Mouse (Mus musculus) cerebellum, adult 11-12 months (tissue): ENCODE data around the gene Unc13d.
"Not testable (repeated sequence)": the region's sequence is repeated elsewhere in the genome, so short reads cannot be mapped to it uniquely, and the experiment has no call there.

Experiments
- DNase-seq: peaks from one replicate; pipeline ENCODE4 v3.0.0; 2022

Unc13d gene

DNA sequence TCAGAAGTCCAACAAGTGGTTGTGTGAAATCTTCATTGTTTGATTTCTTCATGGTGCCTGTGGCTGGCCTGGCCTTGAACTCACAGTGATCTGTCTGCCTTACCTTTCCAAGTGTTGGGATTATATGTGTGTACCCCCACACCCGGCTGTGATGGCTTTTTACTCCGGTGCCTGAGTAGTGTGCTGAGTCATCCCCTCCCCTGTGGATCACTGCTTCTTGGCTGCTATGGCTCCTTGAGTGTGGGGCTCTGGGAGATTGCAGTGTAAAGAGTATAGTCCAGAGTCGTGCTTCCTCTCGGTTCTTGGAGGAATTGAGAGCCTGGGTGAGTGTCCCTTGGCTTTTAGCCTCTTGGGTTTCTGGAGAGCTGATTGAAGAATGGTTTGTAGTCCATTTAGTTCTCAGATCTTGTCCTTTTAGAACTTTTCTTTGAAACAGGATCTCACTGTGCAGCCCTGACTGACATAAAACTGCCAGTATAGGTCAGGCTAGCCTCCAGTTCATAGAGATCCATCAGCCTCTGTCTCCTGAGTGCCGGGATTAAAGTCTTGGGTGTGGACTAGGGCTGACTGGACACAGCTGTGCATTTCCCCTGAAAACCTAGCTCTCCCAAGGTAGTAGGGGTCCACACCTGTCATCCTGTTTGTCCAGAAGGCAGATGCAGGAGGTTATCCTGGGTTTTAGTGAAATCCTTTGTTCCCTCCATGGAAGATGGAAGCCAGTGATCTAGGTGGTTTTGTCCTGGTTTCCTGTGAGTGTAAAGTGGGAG, 35.2 kb downstream of the Unc13d start:
- no peak for DNase-seq

DNA sequence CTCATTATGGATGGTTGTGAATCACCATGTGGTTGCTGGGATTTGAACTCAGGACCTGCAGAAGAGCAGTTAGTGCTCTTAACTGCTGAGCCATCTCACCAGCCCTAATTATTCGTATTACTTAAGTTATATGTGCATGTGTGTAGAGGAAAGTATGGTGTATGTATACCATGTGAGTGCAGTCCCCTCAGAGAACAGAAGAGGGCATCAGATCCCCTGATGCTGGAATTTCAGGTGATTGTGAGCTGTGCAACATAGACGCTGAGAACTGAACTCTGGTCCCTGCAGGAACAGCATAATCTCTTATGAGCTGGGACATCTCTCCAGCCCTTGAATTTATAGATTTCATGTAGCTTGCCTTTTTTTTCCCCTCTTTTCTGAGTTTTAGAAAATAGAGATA, 35.9 kb downstream of the Unc13d start:
- no peak for DNase-seq

DNA sequence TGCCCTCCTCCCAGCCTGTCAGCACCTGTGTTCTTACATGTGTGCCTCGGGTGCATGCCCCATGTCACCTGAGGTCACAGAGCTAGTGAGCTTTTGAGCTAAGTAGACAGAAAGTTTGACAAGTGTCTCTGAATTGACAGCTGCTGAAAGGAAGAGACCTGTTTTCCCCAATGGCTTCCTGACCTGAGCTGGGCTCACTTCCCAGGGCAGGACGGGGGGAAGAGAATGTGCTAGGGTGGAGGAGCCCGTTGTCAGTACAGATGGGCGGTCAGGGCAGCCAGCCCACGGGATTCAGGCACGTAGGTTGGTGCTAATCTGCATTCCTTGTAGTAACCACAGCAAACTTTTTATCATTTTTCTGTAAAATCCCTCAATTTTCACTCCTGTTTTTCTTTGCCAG, 37.2 kb downstream of the Unc13d start:
- peak; percentile 34 for DNase-seq

DNA sequence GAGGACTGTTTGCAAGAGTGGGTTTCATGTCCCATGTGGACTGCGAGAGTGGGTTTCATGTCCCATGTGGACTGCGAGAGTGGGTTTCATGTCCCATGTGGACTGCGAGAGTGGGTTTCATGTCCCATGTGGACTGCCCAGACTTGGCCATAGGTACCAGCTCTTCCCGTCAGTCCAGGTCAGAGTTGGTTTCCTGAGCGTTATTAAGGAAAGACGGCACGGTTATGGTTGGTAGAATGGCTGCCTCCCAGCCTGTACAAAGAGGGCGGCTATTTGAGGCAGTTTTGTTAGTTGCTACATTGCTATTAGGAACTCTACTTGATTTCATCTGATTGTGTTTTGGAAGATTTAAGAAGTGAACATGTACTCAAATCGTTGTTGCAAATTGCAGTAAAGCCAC, 39.9 kb downstream of the Unc13d start:
- no peak for DNase-seq

DNA sequence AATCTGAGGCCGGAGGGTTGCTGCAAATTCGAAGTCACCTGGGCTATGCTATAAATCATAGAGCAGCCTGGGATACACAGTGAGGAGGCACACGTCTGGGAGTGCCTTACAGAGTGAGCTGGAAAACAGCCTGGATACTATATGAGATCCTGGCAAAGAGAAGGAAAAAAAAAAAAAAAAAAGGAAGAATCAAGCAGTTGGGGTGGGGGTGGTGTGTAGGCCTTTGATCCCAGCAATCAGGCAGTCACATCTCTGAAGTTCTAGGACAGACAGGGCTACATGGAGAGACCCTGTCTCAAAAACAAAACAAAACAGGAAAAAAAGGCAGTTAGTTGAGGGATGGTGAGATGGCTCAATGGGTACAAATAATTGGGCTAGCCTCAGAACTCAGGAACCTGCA, 41.1 kb downstream of the Unc13d start:
- no peak for DNase-seq

DNA sequence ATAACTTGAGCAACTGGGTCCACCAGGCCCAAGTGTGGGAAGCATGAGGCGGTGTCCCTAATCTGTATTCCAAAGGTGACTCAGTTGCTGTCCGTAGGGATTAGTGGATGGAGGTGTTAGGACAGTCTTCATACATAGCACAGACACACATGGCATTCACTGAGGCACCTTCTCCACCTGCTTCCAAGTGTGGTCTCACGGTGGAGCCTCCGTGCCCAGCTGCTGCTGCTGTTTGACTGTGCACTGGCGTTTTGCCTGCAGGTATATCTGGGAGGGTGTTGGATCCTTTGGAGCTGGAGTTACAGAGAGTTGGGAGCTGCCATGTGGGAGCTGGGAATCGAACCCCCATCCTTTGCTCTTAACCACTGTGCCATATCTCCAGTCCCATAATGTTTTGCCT, 43.2 kb downstream of the Unc13d start:
- DNase-seq = peak; percentile 35

DNA sequence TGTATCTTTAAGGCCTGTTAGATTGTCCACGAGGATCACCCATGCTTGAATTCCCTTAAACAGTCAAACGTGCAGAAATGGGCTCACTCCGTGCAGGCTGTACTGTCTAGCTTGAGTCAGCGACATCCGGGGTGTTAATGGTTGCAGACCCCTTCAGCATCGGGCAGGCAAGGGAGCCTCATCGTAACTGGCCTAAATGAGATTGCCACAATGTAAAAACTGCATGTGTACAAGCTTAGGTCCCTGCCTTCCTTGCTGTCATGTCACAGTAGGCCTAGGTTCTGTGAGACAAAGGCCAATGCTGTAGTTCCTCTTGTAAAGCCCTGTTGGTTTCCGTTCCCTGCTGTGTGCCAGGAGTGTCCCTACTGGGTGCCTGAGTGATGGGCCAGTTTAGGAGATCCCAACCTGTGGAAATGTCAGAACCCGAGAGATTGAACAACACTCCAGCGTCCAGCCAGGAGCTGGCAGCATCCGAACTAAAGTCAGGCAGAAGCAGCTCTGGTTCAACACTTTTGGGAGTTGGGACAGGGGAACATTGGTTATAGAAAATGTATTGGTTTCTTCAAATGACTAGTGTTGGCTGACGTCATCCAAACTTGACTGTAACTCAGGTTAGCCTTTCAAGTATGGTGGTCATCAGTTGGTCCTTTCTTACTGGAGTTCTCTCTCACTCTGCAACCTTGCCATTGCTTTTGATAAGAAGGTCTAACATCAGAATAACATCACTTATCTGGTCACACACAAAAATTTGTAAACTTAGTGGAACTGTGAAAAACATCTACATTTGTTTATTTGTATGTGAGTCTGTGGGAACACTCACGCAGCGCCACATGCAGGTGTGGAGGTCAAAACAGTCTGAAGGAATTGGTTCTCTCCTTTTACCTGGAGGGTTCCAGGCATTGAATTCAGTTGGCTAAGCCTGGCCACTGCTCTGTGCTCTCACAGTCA, 46.6 kb downstream of the Unc13d start:
- DNase-seq = peak; percentile 78

DNA sequence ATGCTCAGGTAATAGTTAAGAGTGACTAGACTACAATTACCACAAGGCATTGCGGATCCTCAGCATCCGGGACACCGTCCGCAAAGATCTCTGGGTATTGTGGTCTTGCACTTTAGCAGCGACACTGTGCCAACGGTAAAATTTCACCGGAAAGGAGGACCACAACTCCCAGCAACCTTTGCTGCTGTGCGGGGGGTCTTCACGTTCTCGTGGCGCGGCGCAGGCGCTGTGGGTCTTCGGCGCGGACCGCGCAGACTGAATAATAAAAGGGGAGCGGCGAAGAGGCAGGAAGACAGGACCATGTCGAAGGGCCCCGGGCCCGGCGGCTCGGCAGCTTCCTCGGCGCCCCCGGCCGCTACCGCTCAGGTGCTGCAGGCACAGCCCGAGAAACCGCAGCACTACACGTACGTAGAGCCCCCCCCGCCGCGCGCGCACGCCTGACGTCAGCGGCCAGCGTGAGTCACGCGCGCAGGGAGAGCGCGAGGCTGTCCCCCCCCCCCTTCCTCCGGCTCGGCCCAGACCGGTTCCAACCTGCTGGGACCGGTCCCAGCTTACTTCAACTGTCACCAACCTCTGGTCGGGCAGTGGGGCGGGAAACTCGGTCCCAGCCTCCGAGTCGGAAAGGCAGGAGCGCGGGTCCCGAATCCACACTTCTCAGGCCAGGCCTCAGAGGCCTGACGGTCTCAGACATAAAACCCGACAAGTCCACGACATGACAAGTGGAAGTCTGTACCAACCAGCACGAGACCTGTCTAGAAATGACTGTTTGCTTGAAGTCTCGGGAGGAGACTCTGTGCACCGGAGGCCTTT, 47.5 kb downstream of the Unc13d start, which contains the start of gene Unk:
TSS of gene Unk (plus strand) at position 235 of the 810 bp plus-strand sequence.
- DNase-seq = peak; percentile 99

DNA sequence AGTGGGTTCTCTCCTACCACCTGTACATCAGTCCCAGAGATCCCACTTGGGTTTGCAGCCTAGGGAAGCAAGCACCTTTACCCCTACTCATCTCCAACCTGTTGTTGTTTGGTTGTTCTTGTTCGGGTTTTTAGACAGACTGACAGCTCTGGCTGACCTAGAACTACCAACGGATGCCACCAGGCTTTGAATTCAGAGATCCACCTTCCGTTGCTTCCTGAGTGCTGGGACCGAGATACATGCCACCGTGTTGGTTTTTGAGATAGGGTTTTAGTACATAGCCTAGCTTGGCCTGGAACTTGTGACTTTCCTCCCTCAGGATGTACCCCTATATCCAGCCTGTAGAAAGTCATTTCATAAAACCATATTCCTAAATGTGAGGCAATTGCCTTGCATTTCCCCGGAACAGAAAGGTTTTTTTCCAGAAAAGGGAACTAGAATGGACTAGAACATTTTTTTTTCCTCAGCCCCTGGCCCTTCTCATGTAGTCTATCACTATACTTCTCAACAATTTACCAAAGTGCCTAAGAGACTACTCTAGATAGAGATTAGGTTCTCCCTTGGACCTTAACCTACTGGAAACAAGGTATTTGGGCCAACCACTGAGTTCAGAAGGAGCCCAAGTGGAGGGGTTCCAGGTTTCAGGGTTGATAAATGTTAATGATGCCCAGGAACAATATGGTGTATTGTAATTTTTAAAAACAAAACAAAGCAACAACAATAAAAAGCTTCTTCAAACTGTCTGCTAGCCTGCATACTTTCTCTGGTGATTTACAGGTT, 48.5 kb downstream of the Unc13d start:
- no peak for DNase-seq

DNA sequence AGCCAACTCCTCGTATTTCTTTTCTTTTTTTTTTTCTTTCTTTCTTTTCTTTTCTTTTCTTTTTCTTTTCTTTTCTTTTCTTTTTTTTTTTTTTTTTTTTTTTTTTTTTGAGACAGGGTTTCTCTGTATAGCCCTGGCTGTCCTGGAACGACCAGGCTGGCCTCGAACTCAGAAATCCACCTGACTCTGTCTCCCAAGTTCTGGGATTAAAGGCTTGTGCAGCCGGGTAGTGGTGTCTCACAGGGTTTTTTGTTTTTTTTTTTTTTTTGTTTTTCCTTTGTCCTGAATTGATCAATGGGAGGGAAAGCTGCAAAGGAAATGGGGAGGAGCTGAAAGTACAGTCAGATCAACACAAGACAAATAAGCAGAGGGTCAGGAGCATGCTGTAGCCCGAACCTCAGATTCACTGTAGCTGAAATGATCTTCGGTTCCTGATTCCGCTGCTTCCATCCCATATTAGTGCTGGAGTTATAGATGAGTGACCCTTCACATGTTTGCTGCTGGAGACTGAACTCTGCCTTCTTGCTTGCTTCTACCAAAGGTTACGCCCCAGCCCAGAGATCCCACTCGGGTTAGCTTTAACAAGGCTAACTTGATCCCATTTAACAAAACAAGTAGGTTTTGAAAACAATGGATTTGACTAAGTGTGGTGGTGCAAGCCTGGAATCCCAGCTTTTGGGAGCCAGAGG, 49.4 kb downstream of the Unc13d start:
- DNase-seq = no peak

DNA sequence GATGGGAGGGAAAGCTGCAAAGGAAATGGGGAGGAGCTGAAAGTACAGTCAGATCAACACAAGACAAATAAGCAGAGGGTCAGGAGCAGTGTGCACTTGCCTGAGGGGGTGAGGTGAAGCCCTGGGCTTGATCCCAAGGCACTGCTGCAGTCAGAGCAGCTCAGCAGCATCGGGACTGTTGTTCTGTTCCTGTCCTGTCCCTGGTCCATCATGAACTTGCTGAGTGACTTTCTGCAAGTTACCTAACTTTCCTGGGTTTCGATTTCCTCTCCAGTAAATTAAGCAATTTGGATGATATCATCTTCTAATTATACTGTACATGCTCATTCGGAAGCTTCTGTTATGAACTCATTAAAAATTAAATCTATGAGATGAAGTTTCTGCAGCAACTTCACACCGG, 50.0 kb downstream of the Unc13d start, which contains the start of gene H3f3b:
TSS of gene H3f3b (minus strand) at position 207 of the 400 bp plus-strand sequence.
- DNase-seq = no peak

DNA sequence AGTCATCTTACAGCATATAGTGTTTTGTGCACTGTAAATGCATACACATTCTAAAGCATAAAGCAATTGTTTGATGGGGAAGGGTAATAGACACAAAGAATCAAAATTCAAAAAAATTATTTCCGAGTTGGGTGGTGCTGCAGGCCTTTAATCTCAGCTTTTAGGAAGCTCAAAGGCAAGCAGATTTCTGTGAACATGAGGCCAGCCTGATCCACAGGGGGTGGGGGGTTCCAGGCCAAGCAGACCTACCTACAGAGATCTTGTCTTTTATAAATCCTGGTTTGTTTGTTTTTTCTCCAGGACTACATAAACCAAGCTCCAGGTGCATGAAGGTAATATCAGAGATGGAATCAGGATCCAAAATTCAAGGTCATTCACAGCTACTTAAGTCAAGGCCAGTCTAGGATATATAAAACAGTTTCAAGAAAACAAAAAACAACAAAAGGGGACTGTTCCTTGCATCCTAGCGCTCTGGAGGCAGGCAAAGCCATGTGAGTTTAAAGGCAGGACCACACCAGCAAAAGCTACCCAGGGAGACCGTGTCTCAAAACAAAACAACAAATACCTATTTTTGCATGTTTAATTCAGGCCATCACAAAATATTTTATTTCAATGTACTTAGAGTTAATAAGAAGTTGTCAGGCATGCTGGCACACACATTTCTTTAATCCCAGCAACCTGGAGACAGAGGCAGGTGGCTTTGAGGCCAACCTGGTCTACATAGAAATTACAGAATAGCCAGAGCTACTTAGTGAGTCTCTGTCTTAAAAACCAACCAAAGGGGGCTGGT, 52.5 kb downstream of the Unc13d start:
- peak; percentile 60 for DNase-seq

DNA sequence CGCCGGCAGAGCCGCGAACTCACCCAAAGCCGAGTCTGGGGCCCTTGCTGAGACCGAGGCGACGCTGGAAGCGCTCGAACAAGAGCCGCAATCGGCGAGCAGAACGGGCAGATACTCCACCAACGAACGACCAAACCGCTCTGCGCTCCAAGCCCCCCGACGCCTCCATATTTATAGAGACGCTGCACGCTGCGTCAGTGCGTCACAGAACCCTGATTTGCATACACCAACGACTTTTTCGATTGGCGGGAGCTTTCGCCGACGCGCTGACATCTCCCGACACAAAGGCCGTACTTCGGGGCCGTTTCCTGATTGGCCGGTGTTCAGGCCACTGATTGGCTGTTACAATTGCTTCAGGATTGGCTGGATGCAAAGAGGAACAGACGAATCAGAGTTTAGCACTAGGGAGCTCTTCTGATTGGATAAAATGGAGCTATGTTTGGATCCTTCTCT, 53.4 kb downstream of the Unc13d start:
- peak; percentile 99 for DNase-seq

DNA sequence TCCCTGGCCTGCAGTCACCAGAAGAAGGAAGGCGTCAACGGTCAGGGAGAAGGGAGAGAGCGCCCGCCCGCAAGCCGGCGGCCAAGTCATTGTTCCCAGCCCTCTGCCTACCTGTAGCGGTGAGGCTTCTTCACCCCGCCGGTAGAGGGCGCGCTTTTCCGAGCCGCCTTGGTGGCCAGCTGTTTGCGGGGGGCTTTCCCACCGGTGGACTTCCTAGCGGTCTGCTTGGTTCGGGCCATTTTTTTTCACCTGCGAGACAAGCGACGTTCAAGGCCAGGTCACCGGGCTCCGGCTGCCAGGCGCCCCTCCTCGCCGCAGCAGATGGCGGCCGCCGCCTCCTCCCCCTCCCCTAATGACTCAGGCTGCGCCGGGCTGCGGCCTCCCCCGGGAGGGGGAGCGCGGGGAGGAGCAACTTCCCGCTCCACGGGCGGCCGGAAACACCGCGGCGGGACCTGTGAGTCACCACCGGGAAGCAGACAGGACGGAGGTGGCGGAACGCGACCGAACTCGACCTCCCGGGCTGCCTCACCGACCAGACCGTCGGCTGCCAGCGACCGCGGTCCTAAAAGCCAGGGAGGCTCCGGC, 53.9 kb downstream of the Unc13d start:
- peak; percentile 91 for DNase-seq

DNA sequence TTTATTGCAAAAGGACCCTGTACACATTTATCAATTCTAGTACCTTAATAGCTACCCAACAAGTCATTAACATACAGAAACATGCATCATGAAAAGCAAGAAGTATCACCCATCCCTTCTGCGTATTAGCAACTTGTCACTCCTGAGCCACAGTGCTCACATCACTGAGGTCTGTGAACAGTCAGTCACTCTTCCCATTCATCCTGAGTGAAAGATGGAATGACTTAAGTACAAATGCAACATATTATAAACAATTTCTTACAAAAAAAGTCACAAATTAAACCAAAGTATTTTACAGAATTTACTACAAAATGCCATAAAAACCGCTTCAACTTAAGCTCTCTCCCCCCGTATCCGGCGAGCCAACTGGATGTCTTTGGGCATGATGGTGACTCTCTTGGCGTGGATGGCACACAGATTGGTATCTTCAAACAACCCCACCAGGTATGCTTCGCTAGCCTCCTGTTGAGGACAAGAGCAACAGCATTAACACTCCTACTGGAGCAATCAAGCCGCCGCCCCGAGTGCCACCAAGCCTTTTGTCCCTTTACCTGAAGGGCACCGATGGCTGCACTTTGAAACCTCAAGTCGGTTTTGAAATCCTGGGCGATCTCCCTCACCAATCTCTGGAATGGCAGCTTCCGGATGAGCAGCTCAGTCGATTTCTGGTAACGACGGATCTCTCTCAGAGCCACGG, 54.5 kb downstream of the Unc13d start:
- not testable (repeated sequence) for DNase-seq

DNA sequence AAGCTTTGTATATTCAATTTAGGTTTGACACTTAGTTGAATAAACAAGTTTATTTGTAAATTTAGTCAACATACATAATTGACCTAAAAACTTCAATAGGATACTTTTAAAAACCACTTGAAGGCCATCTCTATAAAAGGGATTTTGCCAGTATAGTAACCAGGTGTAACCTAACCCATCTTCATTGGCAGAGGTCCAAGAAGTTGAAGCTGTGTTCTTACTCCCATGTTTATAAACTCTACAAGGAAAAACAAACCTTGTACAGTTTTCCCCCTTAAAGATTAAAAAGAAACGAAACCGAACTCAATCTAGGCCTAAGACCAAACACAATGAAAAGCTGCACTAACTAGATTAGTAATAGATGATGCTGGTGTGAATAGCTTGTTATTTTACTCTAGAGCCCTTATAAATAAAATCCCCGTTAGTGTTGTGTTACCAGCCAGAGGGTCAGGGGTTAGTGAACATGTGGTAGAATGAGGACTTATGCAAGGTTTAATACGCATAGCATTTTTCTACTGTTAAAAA, 55.4 kb downstream of the Unc13d start:
- no peak for DNase-seq

DNA sequence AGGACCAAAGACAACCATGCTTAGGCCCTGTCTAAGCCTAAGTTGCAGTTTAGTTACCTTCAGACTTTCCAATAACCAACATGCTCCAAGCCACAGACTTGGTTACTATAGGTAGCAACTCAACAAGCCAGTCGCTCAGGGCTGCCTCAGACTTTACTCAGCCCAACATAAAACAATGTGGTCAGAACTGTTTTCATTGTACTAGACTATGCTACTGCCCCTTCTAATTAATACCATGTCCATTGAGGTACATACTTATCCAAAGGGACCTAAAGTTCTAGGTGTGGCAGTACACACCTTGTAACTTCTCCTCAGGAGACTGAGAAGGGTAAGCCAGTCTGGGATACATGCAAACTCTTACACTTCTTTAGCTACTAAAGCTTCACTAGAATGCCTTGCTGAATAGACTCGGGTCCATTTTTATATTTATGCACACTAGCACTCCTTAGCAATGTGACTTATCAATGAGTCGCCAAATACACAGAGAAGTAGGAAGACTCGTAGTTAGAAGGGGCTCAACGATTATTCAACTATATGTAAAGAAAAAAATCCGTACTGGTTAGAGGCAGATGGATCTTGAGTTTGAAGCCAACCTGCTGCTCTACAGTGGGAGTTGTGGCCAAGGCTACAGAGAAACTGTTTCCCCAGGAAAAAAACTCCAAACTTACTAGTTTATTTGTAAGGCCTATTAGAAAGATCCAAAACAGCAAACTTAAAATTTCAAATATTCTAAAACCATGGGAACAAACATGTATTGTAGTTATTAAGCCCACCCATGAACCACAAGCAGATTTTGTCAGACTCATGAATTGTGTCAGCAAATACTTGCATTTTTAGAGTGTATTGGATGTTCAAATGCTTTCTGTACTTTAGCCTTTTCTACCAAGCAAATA, 56.2 kb downstream of the Unc13d start:
- DNase-seq = no peak

DNA sequence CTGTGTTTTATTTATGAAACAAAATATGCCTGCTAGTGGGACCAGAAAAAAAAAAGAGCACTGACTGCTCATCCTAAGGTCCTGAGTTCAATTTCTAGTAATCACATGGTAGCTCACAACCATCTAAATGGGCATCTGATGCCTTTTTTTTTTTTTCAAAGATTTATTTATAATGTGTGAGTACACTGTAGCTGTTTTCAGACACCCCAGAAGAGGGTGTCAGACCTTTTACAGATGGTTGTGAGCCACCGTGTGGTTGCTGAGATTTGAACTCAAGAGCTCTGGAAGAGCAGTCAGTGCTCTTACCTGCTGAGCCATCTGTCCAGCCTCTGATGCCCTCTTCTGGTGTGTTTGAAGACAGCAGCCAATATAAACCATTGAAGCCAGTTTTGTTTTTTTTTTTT, 57.2 kb downstream of the Unc13d start:
- DNase-seq = no peak
